Mouse (Mus musculus) cerebral cortex, adult 2 months (tissue): ENCODE measurements around the gene Cgref1.

Source experiments
- WGBS: fragments of 180-500 bp; shearing (Covaris S2); methylation state at CpG from one replicate; pipeline ENCODE4 v1.1.7; 2018; 5-methylcytosine and 5-hydroxymethylcytosine counted together

Gene Cgref1

DNA sequence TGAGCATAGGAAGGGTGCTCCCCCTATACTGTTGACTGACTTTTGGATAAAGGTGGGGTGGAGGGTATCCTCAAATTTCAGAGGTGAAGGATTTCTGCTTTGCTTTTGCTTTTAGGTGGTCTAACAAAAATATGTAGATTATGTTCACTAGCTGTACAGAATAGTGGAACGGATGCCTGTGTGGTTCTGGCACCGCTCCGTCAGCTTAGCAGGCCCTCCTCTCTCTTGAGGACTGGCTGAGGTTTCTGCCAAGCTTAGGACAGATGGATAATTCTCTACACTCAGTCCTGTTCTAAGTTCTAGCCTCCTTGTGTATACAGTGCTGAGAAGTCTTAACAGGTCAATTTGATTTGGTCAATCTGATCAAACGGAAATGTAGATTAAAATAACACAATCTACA lies 5.1 kb upstream of the Cgref1 start:
- WGBS = 21% methylated on average over 4 of the region's 4 CpGs

DNA sequence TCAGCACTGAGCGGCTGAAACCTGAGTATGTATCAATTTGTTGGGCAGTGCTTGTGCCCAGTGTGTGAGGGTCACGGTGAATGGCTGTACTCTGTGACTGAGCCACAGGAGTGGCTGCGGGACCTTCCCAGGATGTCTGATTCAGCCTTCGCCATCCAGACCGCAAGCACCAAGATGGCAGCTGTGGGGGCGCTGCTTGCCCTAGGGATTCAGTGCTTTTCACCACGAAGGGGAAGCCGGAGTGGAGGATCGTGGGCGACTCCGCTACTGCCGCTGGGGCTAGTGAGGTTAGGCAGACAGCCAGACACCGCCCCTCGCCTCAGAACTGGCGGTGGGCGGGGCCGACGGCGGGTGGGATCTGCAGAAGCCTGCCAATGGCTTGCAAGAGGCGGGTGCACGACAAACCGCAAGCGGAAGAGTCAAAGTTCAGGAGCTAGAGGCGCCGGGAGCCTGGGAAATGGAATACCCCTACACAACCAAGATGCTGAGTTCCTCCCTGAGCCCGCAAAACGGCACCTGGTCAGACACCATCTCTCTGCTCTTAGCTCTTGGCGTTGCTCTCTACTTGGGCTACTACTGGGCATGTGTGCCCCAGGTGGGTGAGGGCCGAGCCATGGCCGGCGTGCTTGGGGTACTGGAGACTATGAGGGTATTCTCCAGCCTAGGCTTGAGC lies 4.4 kb upstream of the Cgref1 start:
- under 1% methylated on average over 31 of the region's 31 CpGs for WGBS

DNA sequence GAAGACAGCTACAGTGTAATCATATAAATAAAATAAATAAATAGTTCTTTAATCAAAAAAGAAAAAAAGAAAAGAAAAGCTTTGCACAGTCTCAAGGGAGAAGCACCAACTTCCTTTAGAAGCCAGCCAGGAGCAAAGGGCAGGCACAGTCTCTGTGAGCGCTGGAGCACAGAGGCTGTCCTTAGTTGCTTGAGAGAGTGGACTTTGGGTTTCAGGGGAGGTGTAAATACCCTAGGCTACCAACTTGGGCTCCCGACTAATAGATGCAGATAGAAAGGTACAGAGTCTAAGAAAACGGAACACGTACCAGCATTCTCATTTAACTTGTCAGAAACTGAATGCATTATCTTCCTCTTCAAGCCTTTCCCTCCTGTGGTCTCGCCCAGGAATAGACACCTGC lies 3.2 kb upstream of the Cgref1 start:
- WGBS = 63% methylated on average over 5 of the region's 5 CpGs

DNA sequence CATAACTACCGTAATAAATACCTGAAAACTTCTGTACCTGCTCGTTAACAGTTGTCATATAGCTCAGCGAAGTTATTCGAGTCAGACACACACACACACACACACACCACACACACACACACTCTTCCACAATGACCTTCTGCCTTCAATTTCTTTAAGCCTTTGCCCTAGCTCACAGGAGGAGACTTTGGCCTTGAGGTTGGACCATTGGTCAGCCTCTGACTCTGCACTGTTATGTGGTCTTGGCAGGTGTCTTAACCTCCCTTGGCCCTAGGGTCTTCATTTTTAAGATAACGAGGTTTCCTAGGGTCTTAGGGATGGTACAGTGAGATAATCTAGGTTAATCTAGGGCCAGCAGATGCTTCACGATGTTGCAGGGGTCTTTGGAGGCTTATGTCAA lies 1.0 kb downstream of the Cgref1 start:
- WGBS = 85% methylated on average over 6 of the region's 6 CpGs

DNA sequence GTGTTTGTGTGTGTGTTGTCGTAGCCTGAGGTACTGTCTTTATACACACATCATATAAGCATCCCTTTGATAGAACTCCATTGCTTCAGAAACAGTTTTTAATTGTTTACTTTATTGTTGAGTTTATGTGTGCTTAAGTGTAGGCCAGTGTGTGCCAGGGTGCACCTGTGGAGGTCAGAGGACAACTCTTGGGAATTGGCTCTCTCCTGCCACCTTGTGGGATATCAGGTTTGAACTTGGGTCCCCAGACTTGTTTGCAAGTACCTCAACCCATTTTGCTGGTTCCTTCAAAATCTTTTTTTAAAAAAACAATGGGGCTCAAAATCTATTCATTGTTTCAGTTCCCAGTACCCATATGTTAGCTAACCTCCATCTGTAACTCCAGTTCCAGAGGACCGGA lies 2.4 kb downstream of the Cgref1 start:
- 98% methylated on average over 2 of the region's 2 CpGs for WGBS

DNA sequence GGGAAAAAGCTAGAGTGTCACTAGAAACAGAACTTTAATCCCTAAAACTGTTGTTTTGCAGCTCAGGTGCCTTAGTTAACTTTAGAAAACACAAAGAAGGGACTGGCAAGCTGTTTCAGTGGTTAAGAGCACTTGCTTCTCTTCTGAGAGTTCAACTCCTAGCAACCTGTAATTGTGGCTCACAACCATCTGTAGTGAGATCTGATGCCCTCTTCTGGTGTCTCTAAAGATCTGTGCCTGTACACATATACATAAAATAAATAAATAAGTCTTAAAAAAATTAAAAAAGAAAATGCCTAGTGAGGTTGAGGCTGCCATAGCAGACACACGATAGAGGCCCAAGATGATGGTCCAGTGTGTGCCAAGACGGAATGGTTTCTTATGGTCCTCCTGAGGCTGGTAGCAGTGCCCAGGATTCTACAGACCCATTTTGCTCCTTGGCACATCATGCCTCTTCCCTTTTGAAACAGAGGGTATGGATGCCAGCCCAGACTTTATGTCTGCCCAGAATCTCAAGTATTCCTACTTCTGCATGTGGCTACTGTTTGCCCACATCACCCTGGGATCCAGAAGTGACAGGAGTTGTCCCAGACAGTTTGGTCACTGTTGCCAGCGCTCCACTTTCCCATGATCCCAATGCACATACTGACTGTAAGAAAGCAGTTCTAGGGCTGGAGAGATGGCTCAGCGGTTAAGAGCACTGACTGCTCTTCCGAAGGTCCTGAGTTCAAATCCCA lies 10.5 kb downstream of the Cgref1 start:
- 70% methylated on average over 5 of the region's 5 CpGs for WGBS

DNA sequence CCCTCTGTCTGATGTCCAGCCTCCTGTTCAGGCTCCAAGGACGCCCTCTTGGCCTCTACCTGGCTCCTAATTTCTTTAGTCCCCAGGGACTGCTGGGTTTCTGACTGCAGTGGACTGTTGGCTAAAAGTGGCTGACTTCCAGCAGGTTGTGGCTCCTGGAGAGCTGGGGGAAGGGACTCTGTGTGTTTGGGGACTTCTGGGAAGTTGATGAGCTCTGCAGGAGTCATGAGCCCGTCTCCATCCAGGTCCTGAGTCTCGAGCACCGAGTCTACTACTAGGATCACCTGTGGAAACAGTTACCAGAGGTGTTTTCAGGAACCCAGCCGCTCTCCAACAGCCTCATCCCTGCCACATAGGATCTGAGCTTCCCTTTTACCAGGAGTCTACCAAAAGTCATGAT lies 11.7 kb downstream of the Cgref1 start:
- WGBS = 86% methylated on average over 5 of the region's 5 CpGs

DNA sequence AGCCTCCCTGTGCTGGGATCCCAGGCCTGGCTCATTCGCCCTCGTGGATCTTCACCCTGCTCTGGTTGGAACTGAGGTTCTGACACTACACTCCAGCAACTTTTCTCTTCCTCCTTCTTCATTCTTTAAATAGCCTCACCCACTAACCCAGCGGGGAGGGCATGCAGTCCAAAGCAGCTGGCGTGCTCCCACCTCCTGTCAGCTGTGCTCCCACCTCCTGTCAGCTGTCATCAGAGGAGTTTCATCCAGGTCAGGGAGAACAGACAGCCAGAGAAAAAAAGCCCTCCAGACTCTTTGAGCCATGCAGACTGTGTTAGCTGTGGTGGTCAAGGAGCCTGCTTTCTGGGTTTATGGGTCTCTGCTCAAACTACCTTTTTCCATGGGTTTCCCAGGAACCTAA lies 14.0 kb downstream of the Cgref1 start:
- whole genome bisulfite sequencing = 61% methylated on average over 4 of the region's 4 CpGs

DNA sequence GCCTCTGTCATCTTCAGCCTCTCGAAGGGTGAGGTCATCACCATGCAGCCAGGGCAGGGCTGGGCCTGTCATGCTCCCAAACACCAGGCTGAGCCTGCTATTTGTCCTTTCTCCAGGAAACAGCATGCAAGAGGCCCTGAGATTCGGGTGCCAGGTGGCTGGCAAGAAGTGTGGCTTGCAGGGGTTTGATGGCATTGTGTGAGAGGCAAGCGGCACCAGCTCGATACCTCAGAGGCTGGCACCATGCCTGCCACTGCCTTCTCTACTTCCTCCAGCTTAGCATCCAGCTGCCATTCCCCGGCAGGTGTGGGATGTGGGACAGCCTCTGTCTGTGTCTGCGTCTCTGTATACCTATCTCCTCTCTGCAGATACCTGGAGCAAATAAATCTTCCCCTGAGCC lies 14.5 kb downstream of the Cgref1 start:
- WGBS = 49% methylated on average over 6 of the region's 6 CpGs

DNA sequence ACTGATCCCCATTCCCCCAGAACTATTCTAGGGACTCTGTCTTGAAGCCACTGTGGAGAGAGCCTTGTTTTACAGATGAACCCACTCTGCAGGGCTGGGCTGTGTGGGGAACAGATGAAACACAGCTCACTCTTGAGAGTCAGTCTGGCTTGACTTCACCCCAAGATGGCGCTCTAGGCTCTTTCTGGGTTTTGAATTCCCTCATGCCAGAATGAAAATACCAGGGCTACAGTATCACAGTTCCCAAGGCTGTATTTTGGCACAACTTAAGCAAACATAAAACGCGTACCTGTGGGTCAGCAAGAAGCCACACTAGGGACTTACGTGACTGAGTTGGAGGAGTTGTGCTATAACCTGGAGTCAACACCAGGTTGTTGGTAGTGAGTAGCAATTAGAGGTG lies 15.3 kb downstream of the Cgref1 start:
- WGBS = 23% methylated on average over 4 of the region's 4 CpGs

DNA sequence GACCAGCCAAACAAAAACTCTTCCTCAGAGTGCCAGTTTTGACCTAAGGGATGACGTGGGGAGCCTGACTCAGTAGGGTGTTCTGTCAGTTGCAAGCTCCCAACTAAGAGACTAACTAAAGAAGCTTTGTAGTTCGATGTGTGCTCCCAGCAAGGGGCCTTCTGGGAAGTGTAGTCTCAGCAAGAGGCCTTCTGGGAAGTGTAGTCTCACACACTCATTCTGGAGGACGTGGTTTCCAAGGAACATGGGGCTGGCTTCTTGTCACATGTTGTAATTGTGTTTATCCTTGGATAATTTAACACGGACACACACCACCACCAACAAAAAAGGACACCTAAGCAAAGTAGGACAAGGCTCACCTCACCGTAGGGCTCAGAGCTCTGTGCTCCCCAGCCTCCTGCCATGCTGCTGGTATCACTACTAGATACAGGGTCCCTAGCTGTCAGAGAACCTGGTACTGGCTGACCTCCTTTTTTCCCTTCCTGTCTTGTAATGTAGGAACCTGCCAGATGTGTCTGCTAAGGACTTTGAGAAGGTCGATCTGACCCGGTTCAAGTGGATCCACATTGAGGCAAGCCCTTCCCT lies 17.4 kb downstream of the Cgref1 start:
- 42% methylated on average over 7 of the region's 7 CpGs for WGBS

DNA sequence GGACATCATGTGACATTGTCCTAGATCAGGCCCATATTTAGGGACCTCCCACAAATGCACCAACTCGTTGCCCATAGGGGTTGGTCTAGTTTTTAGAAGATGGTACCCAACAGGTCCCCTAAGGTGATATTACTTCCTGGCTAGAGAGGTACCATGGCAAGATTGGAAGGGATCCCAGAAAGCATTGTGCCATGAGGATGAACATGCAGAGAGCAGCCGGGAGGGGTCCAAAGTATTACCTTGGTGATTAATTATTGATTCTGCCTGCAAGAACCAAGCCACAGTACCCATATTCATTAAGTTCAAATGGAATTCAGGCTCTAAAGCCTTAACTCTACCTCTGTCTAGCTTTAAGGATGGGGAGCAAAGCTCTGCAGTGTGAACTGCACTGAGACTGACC lies 19.3 kb downstream of the Cgref1 start:
- 76% methylated on average over 2 of the region's 2 CpGs for WGBS

DNA sequence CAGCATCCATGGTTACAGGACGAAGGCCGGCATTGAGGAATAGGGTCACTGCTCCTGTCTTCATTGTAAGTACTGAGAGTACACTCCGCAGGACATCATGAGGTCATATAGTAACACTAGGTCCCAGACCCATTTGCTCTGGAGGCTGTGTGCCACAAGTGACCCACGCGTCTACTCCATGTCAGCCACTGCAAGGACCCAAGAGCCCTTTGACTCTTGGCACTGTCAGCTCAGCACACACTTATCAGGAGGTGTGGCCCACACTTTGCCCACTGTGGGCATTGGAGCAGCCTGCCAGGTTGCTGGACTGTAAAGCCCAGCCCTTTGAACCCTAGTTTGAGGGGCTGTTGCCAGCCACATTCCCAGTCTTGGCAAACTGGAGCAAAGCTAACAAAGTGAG lies 20.2 kb downstream of the Cgref1 start:
- WGBS = 90% methylated on average over 5 of the region's 5 CpGs

DNA sequence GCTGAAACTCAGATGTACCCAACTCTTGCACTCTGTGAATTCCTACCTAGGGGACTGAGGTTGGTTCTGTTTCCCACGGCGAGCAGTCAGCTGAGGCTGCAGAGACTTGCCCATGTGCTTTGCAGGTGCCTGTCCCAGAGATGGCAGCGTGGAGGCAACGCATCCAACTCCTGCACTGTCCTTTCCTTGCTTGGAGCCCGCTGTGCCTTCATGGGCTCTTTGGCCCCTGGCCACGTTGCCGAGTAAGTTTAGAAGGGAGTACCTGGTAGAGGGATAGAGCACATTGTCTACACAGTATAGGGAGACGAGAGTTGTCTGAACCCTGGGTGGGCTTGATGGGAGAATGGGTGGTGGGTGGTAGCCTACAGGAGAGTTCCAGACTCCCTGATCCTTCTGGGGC lies 20.8 kb downstream of the Cgref1 start:
- 88% methylated on average over 8 of the region's 8 CpGs for WGBS

DNA sequence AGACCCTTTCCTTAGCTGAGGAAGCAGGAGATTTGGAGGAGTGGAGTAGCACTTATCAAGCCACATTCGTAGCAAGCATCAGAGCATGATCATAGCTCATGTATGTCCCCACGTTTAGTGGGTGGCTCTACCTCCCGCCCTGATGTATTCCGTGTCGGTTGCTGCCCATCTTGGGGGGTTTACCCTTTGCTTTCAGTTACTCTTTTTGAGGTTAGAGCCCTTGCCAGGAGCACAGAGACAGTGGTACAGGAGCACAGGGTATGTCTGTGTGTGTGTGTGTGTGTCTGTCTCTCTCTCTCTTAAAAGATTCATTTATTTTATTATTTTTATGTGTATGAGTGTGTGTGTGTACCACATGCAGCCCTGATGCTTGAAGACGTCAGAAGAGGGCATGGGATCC lies 22.3 kb downstream of the Cgref1 start:
- WGBS = 92% methylated on average over 6 of the region's 6 CpGs

DNA sequence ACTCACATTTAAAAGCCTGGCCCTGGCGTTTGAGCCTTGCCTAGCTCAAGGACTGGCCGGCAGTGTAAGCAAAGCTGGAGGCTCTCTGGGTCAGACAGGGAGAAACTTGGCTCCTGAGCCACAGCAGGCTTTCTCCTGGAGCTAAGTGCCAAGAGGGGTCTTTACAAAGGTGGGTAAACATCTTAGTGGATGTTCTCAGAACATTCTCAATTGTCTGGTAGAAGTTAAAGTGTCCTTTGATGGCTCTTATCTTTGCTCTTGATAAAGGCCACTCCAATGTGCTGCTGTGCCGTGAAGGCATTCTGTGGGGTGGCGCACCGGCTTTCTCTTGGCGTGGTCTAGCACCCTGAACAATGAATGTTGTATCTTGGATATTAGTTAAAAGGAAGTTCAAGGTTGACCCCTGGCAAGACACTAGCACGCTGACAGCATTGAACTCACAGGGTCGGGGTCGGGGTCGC lies 22.8 kb downstream of the Cgref1 start:
- 82% methylated on average over 10 of the region's 10 CpGs for WGBS

DNA sequence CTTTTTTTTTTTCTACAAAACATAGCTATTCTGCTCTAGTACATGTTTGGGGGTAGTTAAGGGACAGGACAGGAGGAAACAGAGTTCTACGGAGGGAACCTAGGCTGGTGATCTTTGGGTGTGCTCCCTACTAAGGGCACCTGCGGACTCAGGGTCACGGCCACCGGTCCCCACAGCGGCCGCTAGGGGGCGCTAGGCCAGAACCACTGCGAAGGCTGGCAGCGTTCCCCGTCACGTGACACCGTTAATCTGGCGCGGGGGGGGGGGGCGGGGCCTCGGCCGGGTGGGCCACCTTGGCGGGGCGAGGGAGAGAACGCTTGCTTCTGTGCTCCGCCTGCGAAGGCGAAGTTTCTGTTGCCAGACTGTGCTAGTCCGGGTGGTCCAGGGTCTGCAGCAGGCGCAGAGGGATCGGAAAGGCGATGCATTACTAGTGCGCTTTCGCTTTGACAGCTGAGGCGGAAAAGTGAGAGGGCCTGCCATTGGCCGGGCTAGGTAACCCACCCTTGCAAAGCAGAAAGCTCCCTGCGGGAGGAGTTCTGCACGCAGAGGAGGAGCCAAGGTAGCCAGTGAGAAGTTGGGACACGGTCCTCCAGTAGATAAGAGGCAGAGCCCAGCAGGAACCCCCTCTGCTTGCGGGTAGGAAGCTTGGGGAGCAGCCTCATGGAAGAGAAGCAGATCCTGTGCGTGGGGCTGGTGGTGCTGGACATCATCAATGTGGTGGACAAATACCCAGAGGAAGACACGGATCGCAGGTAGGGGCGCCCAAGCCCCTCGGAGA lies 23.9 kb downstream of the Cgref1 start, which contains the start of gene Khk:
Gene Khk (plus strand): TSS at position 176 of the 778 bp plus-strand sequence.
- WGBS = 1% methylated on average over 39 of the region's 40 CpGs

DNA sequence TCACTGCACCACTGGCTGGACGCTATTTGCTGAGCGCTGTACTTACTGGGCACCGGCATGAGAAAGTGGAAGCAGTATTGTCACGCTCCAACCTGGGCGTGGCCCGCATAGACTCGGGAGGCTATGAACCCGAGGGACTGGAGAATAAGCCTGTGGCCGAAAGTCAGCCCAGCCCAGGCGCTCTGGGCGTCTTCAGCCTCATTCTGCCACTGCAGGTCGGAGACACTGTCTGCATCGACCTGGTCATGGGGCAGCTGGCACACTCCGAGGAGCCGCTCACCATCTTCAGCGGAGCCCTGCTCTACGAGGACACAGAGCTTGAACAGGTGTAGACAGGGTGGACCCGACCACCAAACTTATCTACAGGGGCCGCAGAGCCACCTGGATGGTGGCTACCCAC lies 24.8 kb downstream of the Cgref1 start:
- WGBS = 65% methylated on average over 19 of the region's 19 CpGs

DNA sequence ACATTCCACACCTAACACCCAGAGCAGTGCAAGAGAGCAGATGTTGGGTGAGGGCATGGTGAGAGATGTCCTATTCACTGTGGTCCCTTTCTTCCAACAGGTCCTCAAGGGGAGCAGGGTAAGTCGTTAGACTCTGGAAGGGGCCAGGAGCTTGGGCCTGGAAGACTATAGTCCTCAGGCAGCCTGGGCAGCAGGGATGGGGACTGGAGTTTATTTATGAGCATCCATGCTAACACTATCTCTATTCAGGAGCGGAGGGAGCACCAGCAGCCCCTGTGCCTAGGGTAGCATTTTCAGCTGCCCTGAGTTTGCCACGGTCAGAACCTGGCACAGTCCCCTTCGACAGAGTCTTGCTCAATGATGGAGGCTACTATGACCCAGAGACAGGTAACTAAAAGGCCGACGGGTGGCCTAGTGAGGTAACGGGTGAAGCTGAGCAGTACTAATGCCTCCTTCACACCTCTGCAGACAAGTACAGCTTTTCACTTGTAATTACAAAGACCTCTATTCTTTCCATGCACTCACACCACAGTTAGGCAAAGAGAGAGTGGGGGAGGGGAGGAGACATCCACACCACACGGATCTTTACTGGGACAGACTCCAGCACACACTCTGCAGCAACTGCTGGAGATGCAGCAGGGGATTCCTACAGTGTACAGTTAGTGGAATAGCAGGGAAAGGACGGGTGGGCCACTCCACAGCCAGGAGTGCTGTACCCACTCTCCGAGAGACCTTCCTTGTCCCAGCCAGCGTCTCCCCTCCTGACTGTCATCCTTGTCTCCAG lies 25.4 kb downstream of the Cgref1 start:
- 66% methylated on average over 11 of the region's 11 CpGs for WGBS

DNA sequence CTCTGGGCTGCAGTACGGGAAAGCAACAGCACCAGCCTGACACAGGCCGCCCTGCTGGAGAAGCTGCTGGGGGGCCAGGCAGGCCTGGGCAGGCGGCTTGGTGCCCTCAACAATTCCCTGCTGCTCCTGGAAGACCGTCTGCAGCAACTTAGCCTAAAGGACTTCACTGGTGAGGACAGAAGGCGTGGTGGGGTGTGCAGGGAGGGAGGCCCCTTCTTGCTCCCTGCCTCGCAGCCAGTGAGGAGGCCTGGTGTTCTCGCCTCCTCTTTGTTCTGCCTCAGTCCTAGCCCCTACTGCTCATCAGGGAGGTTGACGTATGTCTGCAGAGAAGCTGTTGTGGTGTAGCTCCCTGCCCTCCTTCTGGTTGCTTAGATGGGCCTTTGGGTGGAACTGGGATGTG lies 26.7 kb downstream of the Cgref1 start:
- 96% methylated on average over 8 of the region's 8 CpGs for WGBS

DNA sequence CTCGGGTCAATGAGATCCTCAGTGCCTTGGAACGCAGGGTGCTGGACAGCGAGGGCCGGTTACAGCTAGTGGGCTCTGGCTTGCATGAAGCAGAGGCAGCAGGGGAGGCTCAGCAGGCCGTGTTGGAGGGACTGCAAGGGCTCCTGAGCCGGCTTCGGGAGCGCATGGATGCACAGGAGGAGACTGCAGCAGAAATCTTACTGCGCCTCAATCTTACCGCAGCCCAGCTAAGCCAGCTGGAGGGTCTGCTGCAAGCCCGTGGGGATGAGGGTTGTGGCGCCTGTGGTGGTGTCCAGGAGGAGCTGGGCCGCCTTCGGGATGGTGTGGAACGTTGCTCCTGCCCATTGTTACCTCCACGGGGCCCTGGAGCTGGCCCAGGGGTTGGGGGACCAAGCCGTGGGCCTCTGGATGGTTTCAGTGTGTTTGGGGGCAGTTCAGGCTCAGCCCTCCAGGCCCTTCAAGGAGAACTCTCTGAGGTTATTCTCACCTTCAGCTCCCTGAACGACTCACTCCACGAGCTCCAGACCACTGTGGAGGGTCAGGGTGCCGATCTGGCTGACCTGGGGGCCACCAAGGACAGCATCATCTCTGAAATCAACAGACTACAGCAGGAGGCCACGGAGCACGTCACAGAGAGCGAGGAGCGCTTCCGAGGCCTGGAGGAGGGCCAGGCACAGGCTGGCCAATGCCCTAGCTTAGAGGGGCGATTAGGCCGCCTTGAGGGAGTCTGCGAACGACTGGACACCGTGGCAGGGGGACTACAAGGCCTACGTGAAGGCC lies 27.3 kb downstream of the Cgref1 start:
- 91% methylated on average over 31 of the region's 31 CpGs for WGBS
